Mouse (Mus musculus): ENCODE results near the gene F10. TPM values are rescaled to one million over a fixed set of nuclear protein-coding genes. Genes with fewer than 3 reads are reported as not detected.

F10 gene
- polyA plus RNA-seq (2016; fragmentation: Nextera tagmentation; extraction: Ambion mirVana): 0.40 and 0.49 TPM in 2 replicates

DNA sequence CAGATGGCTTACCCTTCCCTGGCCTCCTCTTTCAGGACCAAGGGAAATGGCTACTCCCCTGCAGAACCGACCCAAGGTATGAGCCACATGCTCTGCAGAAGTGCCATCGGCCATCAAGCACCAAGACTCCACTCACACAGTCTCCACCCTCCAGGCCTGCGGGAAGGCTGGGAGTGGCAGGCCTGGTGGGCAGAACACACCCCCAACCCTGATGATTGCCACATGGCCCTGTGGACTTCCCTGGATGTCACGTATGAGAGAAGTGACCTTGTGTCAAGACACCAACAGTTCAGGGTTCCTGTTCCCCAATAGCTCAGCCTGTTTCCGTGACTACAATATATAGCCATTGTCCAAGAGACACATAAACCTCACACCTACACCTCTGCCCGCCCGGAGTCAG, at the start of gene F10:
F10 (plus strand) TSS at position 294 of the 400 bp plus-strand sequence.
- Histone ChIP-seq H3K4me2 (no peak within 1 kb of the TSS), H3K4me3 (replicated peaks) (no peak within 1 kb of the TSS), H3K27ac (no peak within 1 kb of the TSS), H3K27me3 (no peaks in the 10 kb centered on the region; the same call in 1 of the 2 replicates), H3K9me3 (no peaks in the 10 kb centered on the region), H3K9ac (replicated peaks) (no peak within 1 kb of the TSS), H3K4me1 (replicated peaks) (peaks cover 11% of the 10 kb centered on the region; the same call in 1 of the 2 replicates), H3K36me3 (no peaks in the 10 kb centered on the region)
- WGBS: 60% methylated on average over 7 of the region's 7 CpGs
- no peak for ATAC-seq (ENCODE audit: insufficient number of reproducible peaks, insufficient read depth, low FRiP score, low TSS enrichment, low read depth)

- Histone ChIP-seq H3K9me3 (no peaks in the 10 kb centered on the region), H3K4me3 (replicated peaks) (no peak overlapping the region), H3K4me1 (replicated peaks) (no peaks in the 10 kb centered on the region), H3K36me3 (peaks cover 12% of the 10 kb centered on the region), H3K4me2 (no peak overlapping the region), H3K27me3 (no peaks in the 10 kb centered on the region), H3K9ac (replicated peaks) (no peak overlapping the region), H3K27ac (no peak overlapping the region)
- 75% methylated on average over 8 of the region's 8 CpGs for WGBS
- no peak for ATAC-seq (ENCODE audit: insufficient number of reproducible peaks, insufficient read depth, low FRiP score, low TSS enrichment, low read depth)
Observed at GRCm38 (mm10) chr8:12987571-12987970, 49.5 kb upstream of the F10 start.

DNA sequence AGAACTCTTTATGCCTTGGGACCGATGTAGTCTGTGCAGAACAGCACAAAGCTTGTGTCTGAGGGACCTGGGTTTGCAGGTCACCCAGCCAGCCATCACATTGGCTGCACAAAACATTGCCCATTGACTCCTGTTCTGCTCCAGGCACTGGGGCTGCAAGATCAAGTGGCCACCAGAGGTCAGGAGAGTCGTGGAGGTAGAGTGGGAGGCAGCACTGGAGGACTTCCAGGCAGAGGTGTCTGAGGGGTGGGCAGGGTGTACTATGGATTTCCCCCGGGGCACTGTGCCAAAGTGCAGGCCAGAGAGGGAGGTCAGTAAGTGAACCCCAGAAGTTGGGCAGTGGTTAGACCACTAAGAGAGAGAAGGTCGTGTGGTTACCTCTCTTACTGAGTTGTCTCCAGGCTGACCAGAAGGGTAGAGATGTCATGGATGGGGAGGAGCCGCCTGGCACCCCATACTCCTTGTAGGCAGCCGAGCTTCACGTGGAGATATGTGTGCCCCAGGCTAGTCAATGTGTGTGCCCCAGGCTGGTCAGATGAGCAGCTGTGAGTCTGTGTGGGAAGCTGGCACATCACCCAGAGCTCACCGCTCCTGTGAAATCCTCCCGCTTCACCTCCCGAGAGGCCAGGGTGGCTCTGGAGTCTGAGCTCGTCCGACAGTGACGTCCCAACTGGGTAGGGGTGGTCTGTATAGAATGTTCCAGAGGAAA, 48.2 kb upstream of the F10 start:
- no peaks in the 10 kb centered on the region for H3K4me1 ChIP-seq (replicated peaks)
- no peak overlapping the region for H3K9ac ChIP-seq (replicated peaks)
- H3K27me3 ChIP-seq: no peaks in the 10 kb centered on the region
- no peak overlapping the region for H3K27ac ChIP-seq
- no peaks in the 10 kb centered on the region for H3K9me3 ChIP-seq
- ATAC-seq (ENCODE audit: insufficient number of reproducible peaks, insufficient read depth, low FRiP score, low TSS enrichment, low read depth): no peak
- H3K4me2 ChIP-seq: no peak overlapping the region
- H3K4me3 ChIP-seq (replicated peaks): no peak overlapping the region
- WGBS: 70% methylated on average over 13 of the region's 13 CpGs
- H3K36me3 ChIP-seq: peaks cover 12% of the 10 kb centered on the region

GRCm38 (mm10) chr8:12991411-12991810, 45.7 kb upstream of the F10 start:
- Histone ChIP-seq H3K9me3 (no peaks in the 10 kb centered on the region), H3K4me1 (replicated peaks) (peaks cover 12% of the 10 kb centered on the region), H3K9ac (replicated peaks) (no peak overlapping the region), H3K36me3 (peaks cover 9% of the 10 kb centered on the region; the same call in 1 of the 2 replicates), H3K27ac (no peak overlapping the region), H3K4me2 (no peak overlapping the region), H3K4me3 (replicated peaks) (no peak overlapping the region), H3K27me3 (no peaks in the 10 kb centered on the region)
- 78% methylated on average over 10 of the region's 10 CpGs for WGBS
- no peak for ATAC-seq (ENCODE audit: insufficient number of reproducible peaks, insufficient read depth, low FRiP score, low TSS enrichment, low read depth)

GRCm38 (mm10) chr8:12994468-12994867, 42.6 kb upstream of the F10 start:
- H3K4me3 ChIP-seq (replicated peaks): no peak overlapping the region
- H3K27ac ChIP-seq: no peak overlapping the region
- 66% methylated on average over 5 of the region's 5 CpGs for WGBS
- no peaks in the 10 kb centered on the region for H3K27me3 ChIP-seq
- peaks cover 23% of the 10 kb centered on the region for H3K4me1 ChIP-seq (replicated peaks)
- H3K9me3 ChIP-seq: no peaks in the 10 kb centered on the region
- no peak overlapping the region for H3K9ac ChIP-seq (replicated peaks)
- no peak for ATAC-seq (ENCODE audit: insufficient number of reproducible peaks, insufficient read depth, low FRiP score, low TSS enrichment, low read depth)
- no peak overlapping the region for H3K4me2 ChIP-seq
- peaks cover 20% of the 10 kb centered on the region for H3K36me3 ChIP-seq

GRCm38 (mm10) chr8:12995481-12995880, 41.6 kb upstream of the F10 start:
- 71% methylated on average over 5 of the region's 5 CpGs for WGBS
- Histone ChIP-seq H3K36me3 (peaks cover 30% of the 10 kb centered on the region), H3K4me2 (no peak overlapping the region), H3K27ac (no peak overlapping the region), H3K9me3 (no peaks in the 10 kb centered on the region), H3K4me1 (replicated peaks) (peaks cover 23% of the 10 kb centered on the region), H3K9ac (replicated peaks) (no peak overlapping the region), H3K27me3 (no peaks in the 10 kb centered on the region), H3K4me3 (replicated peaks) (no peak overlapping the region)
- ATAC-seq (ENCODE audit: insufficient number of reproducible peaks, insufficient read depth, low FRiP score, low TSS enrichment, low read depth): no peak

DNA sequence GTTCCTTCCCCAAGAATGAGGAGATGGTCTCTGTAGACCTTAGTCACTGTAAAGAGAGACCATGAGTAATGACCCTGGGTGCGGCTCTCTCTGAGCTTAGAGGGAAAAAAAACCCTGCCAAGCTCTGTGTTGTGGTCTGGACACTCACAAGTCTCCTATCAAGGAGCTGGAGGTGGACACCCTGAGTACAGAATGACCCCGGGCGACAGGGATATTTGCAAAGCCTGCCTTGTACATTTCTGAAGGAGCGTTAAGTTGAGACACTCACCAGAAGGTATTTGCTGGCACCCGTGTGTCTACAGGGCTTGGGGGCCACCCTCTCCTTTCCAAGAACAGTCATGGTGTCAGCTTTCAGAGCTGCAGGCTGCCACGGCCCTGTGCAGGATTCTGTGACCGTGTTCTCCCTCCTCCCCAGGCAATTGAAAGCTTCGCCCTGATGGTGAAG, 40.3 kb upstream of the F10 start:
- Histone ChIP-seq H3K4me1 (replicated peaks) (peaks cover 23% of the 10 kb centered on the region), H3K27ac (peak overlapping the region; percentile 69), H3K4me3 (replicated peaks) (no peak overlapping the region), H3K9me3 (no peaks in the 10 kb centered on the region), H3K9ac (replicated peaks) (peak overlapping the region; percentile 37; the same call in 1 of the 2 replicates), H3K36me3 (peaks cover 37% of the 10 kb centered on the region), H3K4me2 (peak overlapping the region; percentile 13), H3K27me3 (no peaks in the 10 kb centered on the region)
- no peak for ATAC-seq (ENCODE audit: insufficient number of reproducible peaks, insufficient read depth, low FRiP score, low TSS enrichment, low read depth)
- 20% methylated on average over 8 of the region's 8 CpGs for WGBS

GRCm38 (mm10) chr8:12998331-12998730, 38.8 kb upstream of the F10 start:
- no peaks in the 10 kb centered on the region for H3K27me3 ChIP-seq
- H3K4me1 ChIP-seq (replicated peaks): peaks cover 23% of the 10 kb centered on the region
- H3K4me3 ChIP-seq (replicated peaks): no peak overlapping the region
- no peak for ATAC-seq (ENCODE audit: insufficient number of reproducible peaks, insufficient read depth, low FRiP score, low TSS enrichment, low read depth)
- H3K27ac ChIP-seq: no peak overlapping the region
- WGBS: 74% methylated on average over 8 of the region's 8 CpGs
- no peak overlapping the region for H3K9ac ChIP-seq (replicated peaks)
- no peak overlapping the region for H3K4me2 ChIP-seq
- H3K9me3 ChIP-seq: no peaks in the 10 kb centered on the region
- H3K36me3 ChIP-seq: peaks cover 51% of the 10 kb centered on the region

DNA sequence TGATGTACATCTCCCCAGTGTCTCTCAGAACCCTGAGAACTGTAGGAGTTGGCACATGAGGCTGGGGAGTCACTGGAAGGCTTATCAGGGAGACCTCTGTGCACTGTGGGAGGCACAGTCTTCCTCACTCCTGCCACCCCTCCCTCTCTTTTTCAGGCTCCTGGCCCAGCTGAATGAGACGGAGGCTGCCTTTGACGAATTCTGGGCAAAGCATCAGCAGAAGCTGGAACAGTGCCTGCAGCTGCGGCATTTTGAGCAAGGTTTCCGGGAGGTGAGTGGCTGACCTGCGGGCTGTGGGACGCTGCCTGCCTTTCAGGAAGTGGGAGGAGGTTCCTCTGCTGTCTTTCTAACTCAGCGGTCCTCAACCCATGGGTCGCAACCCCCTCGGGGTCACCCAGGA, 37.3 kb upstream of the F10 start:
- 87% methylated on average over 9 of the region's 9 CpGs for WGBS
- no peak overlapping the region for H3K4me3 ChIP-seq (replicated peaks)
- no peak overlapping the region for H3K4me2 ChIP-seq
- no peaks in the 10 kb centered on the region for H3K9me3 ChIP-seq
- H3K9ac ChIP-seq (replicated peaks): no peak overlapping the region
- H3K4me1 ChIP-seq (replicated peaks): peaks cover 23% of the 10 kb centered on the region
- peaks cover 63% of the 10 kb centered on the region for H3K36me3 ChIP-seq
- no peak for ATAC-seq (ENCODE audit: insufficient number of reproducible peaks, insufficient read depth, low FRiP score, low TSS enrichment, low read depth)
- no peak overlapping the region for H3K27ac ChIP-seq
- no peaks in the 10 kb centered on the region for H3K27me3 ChIP-seq

DNA sequence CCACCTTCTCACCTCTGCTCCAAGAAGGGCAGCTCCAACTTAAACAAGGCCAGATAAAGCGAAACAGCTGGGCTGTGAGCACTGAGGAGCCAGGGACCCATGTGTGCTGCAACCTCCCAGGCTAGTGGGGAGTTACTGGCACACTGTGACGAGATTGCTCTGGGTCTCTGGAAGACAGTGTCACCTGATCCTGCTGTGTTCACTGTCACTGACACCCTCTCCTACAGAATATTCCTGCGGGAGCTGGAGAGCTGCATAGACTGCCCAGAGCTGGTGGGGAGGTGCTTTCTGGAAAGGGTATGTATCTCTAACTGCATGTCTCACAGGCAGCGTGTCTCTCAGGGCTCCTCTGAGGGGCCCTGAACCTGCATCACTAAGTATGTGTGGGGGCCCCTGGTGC, 29.6 kb upstream of the F10 start:
- Histone ChIP-seq H3K36me3 (peaks cover 79% of the 10 kb centered on the region), H3K4me3 (replicated peaks) (no peak overlapping the region), H3K4me2 (no peak overlapping the region), H3K27ac (no peak overlapping the region), H3K27me3 (no peaks in the 10 kb centered on the region), H3K9ac (replicated peaks) (no peak overlapping the region), H3K4me1 (replicated peaks) (no peaks in the 10 kb centered on the region), H3K9me3 (peaks cover 7% of the 10 kb centered on the region; the same call in 1 of the 2 replicates)
- WGBS: 59% methylated on average over 4 of the region's 4 CpGs
- ATAC-seq (ENCODE audit: insufficient number of reproducible peaks, insufficient read depth, low FRiP score, low TSS enrichment, low read depth): no peak

- Histone ChIP-seq H3K27me3 (no peaks in the 10 kb centered on the region), H3K27ac (no peak overlapping the region), H3K36me3 (peaks cover 80% of the 10 kb centered on the region), H3K4me2 (no peak overlapping the region), H3K9ac (replicated peaks) (no peak overlapping the region), H3K4me3 (replicated peaks) (no peak overlapping the region), H3K9me3 (peaks cover 7% of the 10 kb centered on the region; the same call in 1 of the 2 replicates), H3K4me1 (replicated peaks) (no peaks in the 10 kb centered on the region)
- ATAC-seq (ENCODE audit: insufficient number of reproducible peaks, insufficient read depth, low FRiP score, low TSS enrichment, low read depth): no peak
- WGBS: 57% methylated on average over 4 of the region's 4 CpGs
Observed at GRCm38 (mm10) chr8:13010313-13010712, 26.8 kb upstream of the F10 start.

GRCm38 (mm10) chr8:13019560-13019959, 17.5 kb upstream of the F10 start:
- peaks cover 35% of the 10 kb centered on the region for H3K36me3 ChIP-seq
- H3K4me2 ChIP-seq: no peak overlapping the region
- H3K9ac ChIP-seq (replicated peaks): no peak overlapping the region
- H3K4me1 ChIP-seq (replicated peaks): no peaks in the 10 kb centered on the region
- H3K27me3 ChIP-seq: no peaks in the 10 kb centered on the region
- WGBS: 62% methylated on average over 4 of the region's 4 CpGs
- no peak for ATAC-seq (ENCODE audit: insufficient number of reproducible peaks, insufficient read depth, low FRiP score, low TSS enrichment, low read depth)
- H3K9me3 ChIP-seq: no peaks in the 10 kb centered on the region
- no peak overlapping the region for H3K4me3 ChIP-seq (replicated peaks)
- no peak overlapping the region for H3K27ac ChIP-seq
